Mouse (Mus musculus) small intestine, adult 2 months (tissue): ENCODE measurements around the gene Trim27.

Experiments used
- CTCF ChIP-seq: fragments of 200-500 bp; IDR thresholded peaks from 2 replicates; pipeline ENCODE4 v1.5.1; 2012; ENCODE audit warnings: low read depth, mild to moderate bottlenecking, control low read depth, inconsistent platforms, low read length, moderate library complexity, mixed read lengths; ENCODE audit not compliant: insufficient replicate concordance, insufficient read length; ENCODE audit errors: extremely low read depth
- POLR2A ChIP-seq: fragments of 200-500 bp; IDR thresholded peaks from 2 replicates; pipeline ENCODE4 v1.6.1; 2012; ENCODE audit warnings: low read depth, mild to moderate bottlenecking, control low read depth, inconsistent platforms, low read length, moderate library complexity

GRCm38 (mm10) chr13:21160657-21161590 lies 18.3 kb upstream of the Trim27 start:
- TF ChIP-seq CTCF (no peak), POLR2A (no peak)
